Mouse (Mus musculus) C2C12 (cell line): ENCODE measurements at regions not wholly inside any gene's neighbourhood (a gene's known extent, or its start where the extent isn't known, plus 50 kb on each side); places are given as distances from the start of the nearest gene placed in this dataset.

Experiments used
- H3K27me3 ChIP-seq: one replicate; pipeline ENCODE4 v1.6.1; 2011; ENCODE audit not compliant: control insufficient read depth, insufficient read depth, insufficient read length
- H3K36me3 ChIP-seq: one replicate; pipeline ENCODE4 v1.6.1; 2011; ENCODE audit not compliant: control insufficient read depth, insufficient read depth
- H3K4me3 ChIP-seq: one replicate; pipeline ENCODE4 v1.5.1; 2011; ENCODE audit warnings: mild to moderate bottlenecking, control low read depth; ENCODE audit not compliant: poor library complexity, insufficient read depth, severe bottlenecking
- H3K79me2 ChIP-seq: one replicate; pipeline ENCODE4 v1.6.1; 2011; ENCODE audit not compliant: control insufficient read depth, insufficient read depth
- H3K79me3 ChIP-seq: one replicate; pipeline ENCODE4 v1.6.1; 2011; ENCODE audit warnings: low read depth, control low read depth
- H3ac ChIP-seq: one replicate; pipeline ENCODE3; 2011; ENCODE audit warnings: low read depth; ENCODE audit not compliant: control insufficient read depth, insufficient read length
- CEBPB ChIP-seq: IDR thresholded peaks from one replicate; pipeline ENCODE4 v1.6.1; 2011; ENCODE audit warnings: low read depth, mild to moderate bottlenecking, control low read depth, moderate library complexity
- CTCF ChIP-seq: IDR thresholded peaks from one replicate; pipeline ENCODE4 v1.5.1; 2011; ENCODE audit not compliant: control insufficient read depth, insufficient read depth, insufficient read length
- FOSL1 ChIP-seq: IDR thresholded peaks from one replicate; pipeline ENCODE4 v1.8.0; 2011; ENCODE audit warnings: mild to moderate bottlenecking, low read length; ENCODE audit not compliant: poor library complexity, insufficient read depth, severe bottlenecking
- MAX ChIP-seq: IDR thresholded peaks from one replicate; pipeline ENCODE4 v1.6.1; 2011; ENCODE audit warnings: mild to moderate bottlenecking, control low read depth
- MYOD1 ChIP-seq: IDR thresholded peaks from one replicate; pipeline ENCODE4 v1.6.1; 2011; ENCODE audit warnings: low read depth; ENCODE audit not compliant: control insufficient read depth, insufficient read length
- MYOG ChIP-seq: IDR thresholded peaks from one replicate; pipeline ENCODE4 v1.6.1; 2011; ENCODE audit not compliant: control insufficient read depth, insufficient read length; ENCODE audit errors: extremely low read depth
- USF1 ChIP-seq: IDR thresholded peaks from one replicate; pipeline ENCODE4 v1.6.1; 2011; ENCODE audit warnings: low read depth, mild to moderate bottlenecking, control low read depth, moderate library complexity

DNA sequence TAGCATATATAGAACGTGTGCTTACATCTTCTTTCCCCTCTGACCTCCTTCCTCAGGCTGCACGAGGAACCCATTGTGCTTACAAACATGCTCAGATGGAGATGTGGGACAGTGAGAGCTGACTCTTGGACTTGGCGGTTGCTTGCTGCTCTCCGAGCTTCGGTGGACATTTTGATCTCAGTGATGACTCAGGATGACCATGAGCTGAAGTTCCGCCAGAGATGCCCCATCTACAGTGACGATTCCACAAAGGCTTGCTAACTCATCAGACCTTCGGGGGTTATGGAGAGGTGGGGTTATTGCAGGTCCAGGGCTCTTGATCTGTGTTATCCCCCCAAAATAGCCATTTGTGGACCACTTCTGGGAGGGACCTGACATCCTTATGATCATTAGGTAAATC is 111.8 kb upstream of the Kazn start:
- TF ChIP-seq MYOG (no peak), CEBPB (no peak), CTCF (no peak), MYOD1 (no peak), USF1 (no peak), MAX (no peak), FOSL1 (no peak)
- Histone ChIP-seq H3ac (no peak overlapping the region), H3K79me2 (no peaks in the 10 kb centered on the region), H3K79me3 (no peaks in the 10 kb centered on the region), H3K27me3 (no peaks in the 10 kb centered on the region), H3K4me3 (no peak overlapping the region), H3K36me3 (no peaks in the 10 kb centered on the region)

GRCm38 (mm10) chr4:142348910-142349309 is 109.7 kb upstream of the Kazn start:
- no peak overlapping the region for H3K4me3 ChIP-seq
- H3K79me3 ChIP-seq: no peaks in the 10 kb centered on the region
- H3ac ChIP-seq: no peak overlapping the region
- no peaks in the 10 kb centered on the region for H3K36me3 ChIP-seq
- no peaks in the 10 kb centered on the region for H3K27me3 ChIP-seq
- no peaks in the 10 kb centered on the region for H3K79me2 ChIP-seq
- TF ChIP-seq FOSL1: no peak
- no peak for TF ChIP-seq CEBPB
- no peak for TF ChIP-seq MYOD1
- TF ChIP-seq MYOG: no peak
- TF ChIP-seq MAX: no peak
- no peak for TF ChIP-seq CTCF
- TF ChIP-seq USF1: no peak

DNA sequence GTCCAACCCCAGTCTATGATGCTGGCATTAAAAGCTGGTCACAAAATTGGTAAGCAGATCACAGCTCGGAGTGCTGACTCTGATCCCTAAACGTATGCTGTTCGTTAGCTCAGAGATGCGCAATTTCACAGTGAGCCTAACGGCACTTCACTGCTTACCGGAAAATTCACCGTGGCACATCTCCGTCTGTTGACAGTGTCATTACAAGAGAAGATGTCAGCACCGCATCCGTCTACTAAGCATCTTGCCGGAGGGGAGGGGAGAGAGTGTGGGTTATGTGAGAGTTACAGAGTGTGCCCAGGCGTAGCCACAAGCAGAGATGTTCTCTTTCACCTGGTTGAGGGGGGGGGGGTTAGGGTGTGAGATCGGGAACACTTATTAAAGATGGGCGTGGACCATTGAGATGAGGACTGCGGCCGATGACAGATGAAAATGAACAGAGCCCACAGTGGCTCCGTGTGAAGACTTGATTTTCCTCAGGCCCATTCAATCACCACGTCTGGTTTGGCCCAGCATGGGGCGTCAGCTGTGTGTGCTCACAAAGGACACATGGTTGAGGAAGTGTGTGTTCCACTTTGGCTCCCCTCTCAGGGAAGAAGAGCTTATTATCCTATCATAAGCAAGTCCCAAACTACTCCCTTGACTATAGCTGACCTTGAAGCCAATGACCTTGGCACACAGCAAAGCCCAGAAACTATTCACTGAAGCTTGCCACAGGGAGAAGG is 103.4 kb upstream of the Kazn start:
- H3K27me3 ChIP-seq: no peaks in the 10 kb centered on the region
- H3K79me2 ChIP-seq: no peaks in the 10 kb centered on the region
- no peak overlapping the region for H3K4me3 ChIP-seq
- TF ChIP-seq MYOG (no peak), MYOD1 (no peak), CEBPB (no peak), MAX (no peak), CTCF (no peak), USF1 (no peak), FOSL1 (no peak)
- no peak overlapping the region for H3ac ChIP-seq
- no peaks in the 10 kb centered on the region for H3K79me3 ChIP-seq
- H3K36me3 ChIP-seq: no peaks in the 10 kb centered on the region

DNA sequence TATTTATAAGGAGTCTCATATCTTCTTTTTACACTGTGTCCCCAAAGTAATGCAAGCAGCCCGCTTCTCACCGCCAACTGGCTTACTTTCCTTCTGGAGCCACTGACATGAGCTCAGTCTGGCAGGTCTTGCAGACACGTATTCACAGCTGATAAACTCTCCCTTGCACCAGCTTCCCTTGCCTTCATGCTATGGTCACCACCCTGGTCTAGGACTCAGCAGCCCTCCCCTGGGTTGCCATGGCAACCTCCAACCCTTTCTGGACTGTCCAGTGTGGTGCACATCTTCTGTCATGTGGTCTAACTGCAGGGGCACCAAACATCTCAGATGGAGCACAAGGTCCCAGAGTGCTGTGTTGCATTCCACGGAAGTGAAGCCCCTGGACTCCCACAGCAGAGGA is 102.1 kb upstream of the Kazn start:
- H3K4me3 ChIP-seq: no peak overlapping the region
- no peaks in the 10 kb centered on the region for H3K36me3 ChIP-seq
- no peak overlapping the region for H3ac ChIP-seq
- H3K27me3 ChIP-seq: no peaks in the 10 kb centered on the region
- TF ChIP-seq FOSL1 (no peak), USF1 (no peak), MAX (no peak), CTCF (no peak), MYOD1 (no peak), CEBPB (no peak), MYOG (no peak)
- H3K79me2 ChIP-seq: no peaks in the 10 kb centered on the region
- H3K79me3 ChIP-seq: no peaks in the 10 kb centered on the region

GRCm38 (mm10) chr4:142340057-142340456 is 100.9 kb upstream of the Kazn start:
- no peak for TF ChIP-seq MAX
- no peak for TF ChIP-seq CEBPB
- no peak for TF ChIP-seq CTCF
- TF ChIP-seq USF1: no peak
- TF ChIP-seq MYOD1: no peak
- TF ChIP-seq FOSL1: no peak
- no peak for TF ChIP-seq MYOG

GRCm38 (mm10) chr4:142337701-142338100 is 98.5 kb upstream of the Kazn start:
- Histone ChIP-seq H3K79me3 (no peaks in the 10 kb centered on the region), H3ac (no peak overlapping the region), H3K4me3 (no peak overlapping the region), H3K27me3 (no peaks in the 10 kb centered on the region), H3K36me3 (no peaks in the 10 kb centered on the region), H3K79me2 (no peaks in the 10 kb centered on the region)
- no peak for TF ChIP-seq MYOG

More at GRCm38 (mm10) chr4:142340057-142340456, 100.9 kb upstream of the Kazn start:
- no peak overlapping the region for H3K4me3 ChIP-seq
- H3K79me2 ChIP-seq: no peaks in the 10 kb centered on the region
- no peak overlapping the region for H3ac ChIP-seq
- no peaks in the 10 kb centered on the region for H3K79me3 ChIP-seq
- H3K27me3 ChIP-seq: no peaks in the 10 kb centered on the region
- no peaks in the 10 kb centered on the region for H3K36me3 ChIP-seq
